Mouse (Mus musculus) thymus, postnatal 10 days (tissue): ENCODE data around the gene Bcar3.

ENCODE experiments used
- DNase-seq, 2 experiments: peaks; one replicate each; pipeline ENCODE4 v3.0.0; 2021; ENCODE audit warnings: low spot score in 2 of 2

Gene Bcar3

DNA sequence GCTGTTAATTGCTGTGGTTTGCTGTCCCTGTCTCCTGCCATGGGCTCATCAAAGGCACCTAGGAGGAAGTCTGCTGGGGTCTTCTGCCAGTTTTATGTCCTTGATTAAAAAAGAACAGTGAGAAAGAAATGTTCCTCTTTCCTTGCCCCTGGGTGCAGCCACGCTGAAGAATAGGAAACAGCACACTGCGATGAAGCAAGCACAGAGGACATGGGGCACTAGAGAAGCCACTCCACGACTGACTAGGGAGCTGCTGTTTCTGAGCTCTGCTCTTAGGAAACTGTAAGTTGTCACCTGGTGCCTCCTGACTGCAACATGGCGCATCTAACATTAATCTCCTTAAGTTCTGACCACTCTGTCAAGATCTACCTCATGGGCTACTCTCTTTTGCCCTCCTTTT lies 272.6 kb downstream of the Bcar3 start:
- DNase-seq = no peak

DNA sequence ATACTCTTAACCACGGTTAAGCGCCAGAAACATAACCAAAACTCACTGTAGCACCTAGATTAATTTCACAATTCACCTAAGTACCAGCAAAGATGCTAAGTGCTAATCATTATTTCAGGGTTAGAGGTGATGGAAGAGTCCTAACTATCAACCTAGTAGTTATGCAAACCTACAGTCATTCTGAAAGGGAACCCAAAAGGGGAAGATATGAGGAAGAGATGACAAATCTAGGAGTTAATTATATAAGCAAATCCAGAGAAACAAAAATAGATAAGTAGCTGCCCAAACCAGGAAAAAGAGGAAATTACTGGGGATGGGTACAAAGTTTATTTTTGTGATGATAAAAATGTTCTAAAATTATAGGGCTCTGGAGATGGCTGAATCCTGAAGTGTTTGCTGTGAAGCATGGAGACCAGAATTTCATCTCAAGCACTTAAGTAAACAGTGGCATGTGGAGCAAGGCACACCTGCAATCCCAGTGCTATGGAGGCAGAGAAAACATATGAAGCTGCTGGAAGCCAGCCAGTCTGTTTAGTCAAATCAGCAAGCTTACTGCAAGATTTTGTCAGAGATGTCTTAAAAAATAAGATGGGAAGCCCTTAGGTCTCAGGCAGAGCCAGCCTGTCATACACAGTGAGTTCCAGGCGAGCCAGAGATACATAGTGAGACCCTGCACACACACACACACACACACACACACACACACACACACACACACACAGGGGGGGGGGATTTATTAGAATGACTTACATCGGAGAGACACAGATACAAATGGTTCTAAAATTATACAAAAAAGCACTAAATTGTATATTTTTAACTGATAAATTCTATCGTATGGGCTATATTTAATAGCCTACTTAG lies 279.7 kb downstream of the Bcar3 start:
- no peak for DNase-seq

- DNase-seq = no peak
Measured at GRCm38 (mm10) chr3:122574921-122575320, 281.0 kb downstream of the Bcar3 start.

DNA sequence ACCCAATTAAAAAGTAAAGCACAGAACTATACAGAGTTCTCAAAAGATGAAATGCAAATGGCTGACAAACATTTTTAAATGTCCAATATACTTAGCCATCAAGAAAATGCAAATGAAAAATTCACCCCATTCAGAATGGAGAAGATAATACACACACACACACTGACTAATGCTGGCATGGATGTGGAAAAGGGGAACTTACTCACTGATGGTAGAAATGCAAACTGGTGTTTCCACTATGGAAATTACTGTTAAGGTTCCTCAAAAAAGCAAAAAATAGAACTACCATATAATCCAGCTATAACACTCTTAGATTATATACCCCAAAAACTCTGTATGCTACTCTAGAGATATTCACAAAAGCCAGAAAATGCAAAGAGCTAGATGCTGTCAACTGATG lies 283.4 kb downstream of the Bcar3 start:
- DNase-seq = no peak
